Mouse (Mus musculus) neural tube, embryonic 15.5 days (tissue): Measurements from ENCODE around the gene Myom3. TPM values are rescaled to one million over a fixed set of nuclear protein-coding genes. Genes with fewer than 3 reads are reported as not detected.

Experiments used
- ATAC-seq: fragments of 200-750 bp; cut with Nextera tagmentation; 2 replicates; pipeline ENCODE4 v1.8.0; 2017; ENCODE audit warnings: mild to moderate bottlenecking, moderate TSS enrichment, moderate library complexity; ENCODE audit not compliant: low FRiP score
- H3K27ac ChIP-seq: fragments of 300-500 bp; sonication (generic); replicated peaks from 2 replicates; pipeline ENCODE4 v1.5.1; 2015; ENCODE audit warnings: mild to moderate bottlenecking, inconsistent platforms
- H3K27me3 ChIP-seq: fragments of 300-500 bp; sonication (generic); replicated peaks from 2 replicates; pipeline ENCODE4 v1.6.1; 2015; ENCODE audit warnings: inconsistent platforms
- H3K36me3 ChIP-seq: fragments of 300-500 bp; sonication (generic); 2 replicates; pipeline ENCODE4 v1.6.1; 2015; ENCODE audit warnings: inconsistent platforms
- H3K4me1 ChIP-seq: fragments of 300-500 bp; sonication (generic); 2 replicates; pipeline ENCODE4 v1.6.1; 2015; ENCODE audit warnings: inconsistent platforms
- H3K4me2 ChIP-seq: fragments of 300-500 bp; sonication (generic); 2 replicates; pipeline ENCODE4 v1.6.1; 2015; ENCODE audit warnings: inconsistent platforms, mild to moderate bottlenecking, moderate library complexity
- H3K4me3 ChIP-seq: fragments of 300-500 bp; sonication (generic); replicated peaks from 2 replicates; pipeline ENCODE4 v1.5.1; 2015; ENCODE audit warnings: mild to moderate bottlenecking, inconsistent platforms
- H3K9ac ChIP-seq: fragments of 300-500 bp; sonication (generic); replicated peaks from 2 replicates; pipeline ENCODE4 v1.6.1; 2015; ENCODE audit warnings: mild to moderate bottlenecking, inconsistent platforms
- H3K9me3 ChIP-seq: fragments of 300-500 bp; sonication (generic); replicated peaks from 2 replicates; pipeline ENCODE4 v1.6.1; 2016; ENCODE audit warnings: inconsistent platforms
- WGBS: fragments of 180-500 bp; shearing (Covaris S2); methylation state at CpG from one replicate; pipeline ENCODE4 v1.1.7; 2015; ENCODE audit warnings: mixed read lengths; 5-methylcytosine and 5-hydroxymethylcytosine counted together
- polyA plus RNA-seq: library from polyadenylated mRNA; unstranded; fragments of >200 nt; fragmentation: Nextera tagmentation; extraction: Ambion mirVana; gene quantifications from 2 replicates; pipeline ENCODE4 v1.2.1, GENCODE M21; 2015

The Myom3 gene
- polyA plus RNA-seq, 1 experiment from 2014 or later, result 1.1 TPM

DNA sequence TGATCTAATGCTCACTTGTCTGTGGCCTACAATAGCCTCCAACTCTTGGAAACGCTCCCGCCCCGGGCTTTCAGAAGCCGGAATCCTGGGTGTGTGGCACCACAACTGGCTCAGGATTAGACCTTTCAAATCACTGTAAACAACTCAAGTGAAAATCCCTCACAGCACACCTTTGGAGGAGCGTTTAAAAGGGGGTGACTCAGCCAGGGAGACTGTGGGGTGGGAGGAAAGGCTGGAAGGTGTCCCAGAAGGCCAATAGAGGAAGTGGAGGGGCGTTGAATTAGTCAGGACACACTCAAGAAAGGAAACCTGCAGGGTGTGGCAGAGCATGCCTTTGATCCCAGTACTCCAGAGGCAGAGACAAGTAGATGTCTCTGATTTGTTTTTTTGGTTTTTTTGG, 84.9 kb downstream of the Myom3 start:
- 89% methylated on average over 6 of the region's 6 CpGs for WGBS
- Histone ChIP-seq H3K9ac (no peak overlapping the region), H3K9me3 (no peaks in the 10 kb centered on the region), H3K27ac (no peak overlapping the region), H3K27me3 (no peaks in the 10 kb centered on the region), H3K4me3 (no peak overlapping the region), H3K36me3 (no peaks in the 10 kb centered on the region), H3K4me2 (no peak overlapping the region), H3K4me1 (no peaks in the 10 kb centered on the region)
- no peak for ATAC-seq

DNA sequence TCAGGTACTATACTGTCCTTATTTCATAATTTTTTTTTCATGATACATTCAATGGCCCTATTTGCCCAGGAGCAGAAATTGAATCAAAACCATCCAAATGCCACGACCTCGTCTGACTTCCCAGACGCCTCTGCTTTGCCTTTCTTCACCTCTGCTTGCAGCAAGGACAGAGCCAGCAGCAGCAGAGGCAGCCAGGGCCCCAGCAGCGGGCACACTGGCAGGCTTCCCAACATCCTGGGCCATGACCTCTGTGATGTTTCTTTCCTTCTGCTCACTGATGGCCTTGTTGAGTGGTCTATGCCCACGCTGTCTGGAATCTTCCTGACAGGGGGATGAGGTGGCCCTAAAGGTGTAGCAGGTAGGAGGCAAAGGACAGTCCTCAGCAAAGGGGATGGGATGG, 88.1 kb downstream of the Myom3 start:
- Histone ChIP-seq H3K27me3 (no peaks in the 10 kb centered on the region), H3K27ac (no peak overlapping the region), H3K4me2 (no peak overlapping the region), H3K36me3 (no peaks in the 10 kb centered on the region), H3K9ac (no peak overlapping the region), H3K4me1 (peaks cover 15% of the 10 kb centered on the region), H3K9me3 (no peaks in the 10 kb centered on the region), H3K4me3 (no peak overlapping the region)
- 61% methylated on average over 5 of the region's 5 CpGs for WGBS
- no peak for ATAC-seq

DNA sequence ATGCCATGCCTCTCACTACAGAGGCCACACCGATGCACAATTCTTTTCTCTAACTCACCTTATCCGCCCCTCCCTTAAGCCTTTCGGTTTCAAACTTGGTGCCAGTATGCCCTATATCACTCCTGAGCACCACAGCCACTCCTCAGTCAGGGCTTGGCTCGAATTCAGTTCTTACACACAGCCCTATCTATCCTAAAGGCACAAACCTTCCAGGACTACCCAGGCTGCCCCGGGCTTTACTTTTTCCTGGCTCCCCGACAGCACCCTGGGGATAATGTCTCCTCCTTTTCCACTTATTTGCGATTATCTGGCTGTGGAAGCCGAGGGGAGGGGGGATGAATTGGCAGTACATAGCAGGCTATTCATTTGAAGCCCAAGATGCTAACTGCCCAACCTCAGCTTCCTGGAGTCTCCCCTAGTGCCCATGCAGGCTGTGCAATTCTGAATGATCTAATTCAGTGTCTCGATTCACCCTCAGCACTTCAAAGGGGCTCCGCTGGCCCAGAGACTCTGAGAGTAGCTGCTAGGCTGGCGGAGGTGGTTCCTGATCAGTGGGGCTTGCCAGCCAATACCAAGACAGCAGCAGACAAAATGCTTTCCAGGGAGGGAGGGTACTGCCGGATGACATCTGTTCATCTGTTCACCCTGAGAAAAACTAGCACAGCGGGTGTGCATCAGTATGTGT, 91.0 kb downstream of the Myom3 start:
- Histone ChIP-seq H3K36me3 (no peaks in the 10 kb centered on the region), H3K4me3 (no peak overlapping the region), H3K9ac (peak overlapping the region; percentile 28; the same call in 1 of the 2 replicates), H3K4me2 (peak overlapping the region; percentile 37), H3K9me3 (no peaks in the 10 kb centered on the region), H3K4me1 (peaks cover 28% of the 10 kb centered on the region), H3K27me3 (no peaks in the 10 kb centered on the region), H3K27ac (peak overlapping the region; percentile 75)
- WGBS, result 19% methylated on average over 13 of the region's 13 CpGs
- peak; percentile 74 for ATAC-seq

DNA sequence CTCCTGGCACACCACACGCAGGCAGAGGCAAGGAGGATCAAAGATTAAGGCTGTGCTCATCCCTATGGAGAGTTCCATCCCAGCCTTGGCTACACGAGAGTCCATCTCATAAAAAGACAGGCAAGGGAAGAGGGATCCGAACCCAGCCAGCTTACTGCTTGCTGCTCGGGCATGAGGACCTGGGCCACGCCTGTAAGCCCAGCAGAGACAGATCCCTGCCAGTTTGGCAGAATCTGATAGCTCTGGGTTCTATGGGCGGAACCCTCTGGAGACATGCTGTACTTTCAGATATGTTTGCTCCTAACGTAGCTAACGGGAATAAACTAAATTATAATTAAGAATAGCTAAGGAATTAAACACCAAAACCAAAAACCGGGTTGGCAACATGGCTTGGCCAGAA, 92.4 kb downstream of the Myom3 start:
- Histone ChIP-seq H3K9ac (no peak overlapping the region), H3K4me3 (no peak overlapping the region), H3K36me3 (no peaks in the 10 kb centered on the region), H3K4me2 (no peak overlapping the region), H3K27me3 (no peaks in the 10 kb centered on the region), H3K9me3 (no peaks in the 10 kb centered on the region), H3K27ac (no peak overlapping the region), H3K4me1 (peaks cover 28% of the 10 kb centered on the region)
- no peak for ATAC-seq
- 87% methylated on average over 9 of the region's 9 CpGs for WGBS

DNA sequence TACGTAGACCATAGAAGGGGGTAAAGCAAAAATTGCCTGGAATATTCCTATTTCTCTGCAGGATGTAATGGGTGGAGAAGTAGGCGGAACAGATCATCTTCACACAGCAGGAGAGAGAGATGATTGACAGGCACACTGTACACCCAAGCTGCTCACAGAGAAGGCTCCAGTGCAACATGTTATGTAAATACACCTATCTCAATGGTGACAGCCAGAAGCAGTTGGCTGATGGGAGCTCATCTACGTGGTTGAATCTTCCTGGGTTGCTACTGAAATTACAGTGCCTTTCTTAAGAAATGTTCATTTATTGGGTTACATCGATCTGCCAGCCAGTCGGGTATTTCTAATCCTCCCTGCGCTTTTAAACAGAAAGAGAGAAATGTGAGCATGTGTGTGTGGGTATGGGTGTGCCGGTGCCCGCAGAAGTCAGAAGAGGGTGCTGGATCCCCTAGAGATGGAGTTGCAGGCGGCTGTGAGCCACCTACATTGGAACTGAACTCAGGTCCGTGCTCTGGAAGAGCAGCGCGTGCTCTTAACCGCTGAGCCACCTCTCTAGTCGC, 94.6 kb downstream of the Myom3 start:
- peaks cover 44% of the 10 kb centered on the region for H3K4me1 ChIP-seq
- no peak overlapping the region for H3K4me3 ChIP-seq
- no peaks in the 10 kb centered on the region for H3K36me3 ChIP-seq
- no peaks in the 10 kb centered on the region for H3K27me3 ChIP-seq
- H3K9ac ChIP-seq, result no peak overlapping the region
- H3K4me2 ChIP-seq, result no peak overlapping the region
- ATAC-seq, result no peak
- peak overlapping the region; percentile 98 for H3K27ac ChIP-seq
- WGBS, result 93% methylated on average over 14 of the region's 14 CpGs
- H3K9me3 ChIP-seq, result no peaks in the 10 kb centered on the region

DNA sequence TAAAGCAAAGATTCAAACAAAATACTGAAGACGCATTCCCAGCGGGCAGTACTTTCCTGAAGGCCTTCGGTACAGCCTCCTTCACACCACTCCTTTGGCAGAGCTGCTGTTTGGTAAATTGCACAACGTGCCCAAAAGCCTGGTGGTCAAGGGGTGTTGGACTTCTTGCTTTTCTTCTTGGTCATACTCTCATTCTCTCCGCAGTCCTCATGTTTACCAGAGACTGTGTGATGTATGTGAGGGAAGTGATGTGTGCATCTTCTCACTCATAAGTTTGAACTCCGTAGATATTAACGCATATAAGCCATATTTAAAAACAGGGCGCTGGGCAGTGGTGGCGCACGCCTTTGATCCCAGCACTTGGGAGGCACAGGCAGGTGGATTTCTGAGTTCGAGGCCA, 95.1 kb downstream of the Myom3 start:
- peaks cover 49% of the 10 kb centered on the region for H3K4me1 ChIP-seq
- H3K9ac ChIP-seq, result no peak overlapping the region
- H3K36me3 ChIP-seq, result no peaks in the 10 kb centered on the region
- no peaks in the 10 kb centered on the region for H3K9me3 ChIP-seq
- H3K4me3 ChIP-seq, result peak overlapping the region; percentile 77; the same call in 1 of the 2 replicates
- peak overlapping the region; percentile 84 for H3K4me2 ChIP-seq
- H3K27me3 ChIP-seq, result no peaks in the 10 kb centered on the region
- whole genome bisulfite sequencing, result 68% methylated on average over 11 of the region's 11 CpGs
- peak overlapping the region; percentile 98 for H3K27ac ChIP-seq
- ATAC-seq, result no peak

DNA sequence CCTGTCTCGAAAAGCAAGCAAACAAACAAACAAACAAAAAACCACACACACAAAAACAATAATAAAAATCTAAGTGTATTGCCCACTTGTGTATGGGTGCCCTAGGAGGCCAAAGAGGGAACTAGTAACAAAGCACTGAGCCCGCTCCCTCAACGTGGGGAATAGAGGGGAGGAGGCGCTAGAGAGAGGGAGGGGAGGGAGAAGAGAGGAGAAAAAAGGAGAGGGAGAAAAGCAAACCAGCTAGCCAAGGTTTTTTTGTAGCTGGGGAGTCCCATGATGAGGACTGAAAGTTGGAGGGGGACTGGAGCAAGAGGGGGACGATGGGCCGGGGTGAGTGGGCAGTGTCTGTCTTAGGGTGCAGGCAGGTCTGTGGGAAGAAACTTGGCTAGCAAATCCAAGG, 95.6 kb downstream of the Myom3 start:
- peak; percentile 6 for ATAC-seq
- Histone ChIP-seq H3K4me2 (peak overlapping the region; percentile 84), H3K9ac (peak overlapping the region; percentile 79), H3K4me1 (peaks cover 50% of the 10 kb centered on the region), H3K4me3 (peak overlapping the region; percentile 77), H3K27ac (peak overlapping the region; percentile 98), H3K9me3 (no peaks in the 10 kb centered on the region), H3K36me3 (no peaks in the 10 kb centered on the region), H3K27me3 (no peaks in the 10 kb centered on the region)
- WGBS, result 6% methylated on average over 6 of the region's 6 CpGs

DNA sequence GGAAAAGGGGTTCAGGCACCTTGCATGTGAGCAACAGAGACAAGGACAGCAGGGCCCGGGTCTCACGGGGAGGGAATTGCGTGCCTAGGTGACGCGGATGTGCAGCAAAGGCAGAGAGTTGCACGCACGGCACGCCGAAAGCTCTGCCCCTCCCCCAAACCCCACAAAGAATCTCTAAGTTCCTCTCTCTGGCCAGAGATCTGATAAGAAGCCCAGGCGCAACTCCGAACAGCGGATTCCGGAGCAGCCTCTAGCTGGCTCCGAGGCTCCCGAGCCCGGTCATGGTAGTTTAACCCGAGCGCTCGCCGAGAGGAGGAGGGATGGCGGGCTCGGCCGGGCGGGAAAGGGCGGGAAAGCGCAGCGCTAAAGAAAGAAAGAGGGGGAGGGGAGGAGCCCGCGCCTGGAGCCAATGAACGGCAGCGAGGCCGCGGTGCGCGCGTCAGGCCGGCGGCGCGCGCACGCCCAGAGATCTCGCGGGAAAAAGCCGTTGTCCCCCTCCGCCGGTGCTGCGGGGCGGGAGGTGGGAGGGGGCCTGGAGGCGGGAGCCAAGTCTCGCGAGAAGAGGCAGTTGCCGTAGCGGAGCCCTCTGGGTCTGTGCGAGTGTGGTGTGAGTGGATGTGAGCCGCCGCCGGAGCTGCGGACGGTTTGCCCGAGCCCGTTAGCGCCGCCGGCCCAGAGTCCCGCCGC, 96.2 kb downstream of the Myom3 start, which contains the start of gene Srsf10:
Gene Srsf10, plus strand, starts transcription at position 212 of the 687 bp plus-strand sequence.
- Histone ChIP-seq H3K36me3 (no peaks in the 10 kb centered on the region), H3K4me3 (peak within 1 kb of the TSS; percentile 77), H3K9me3 (no peaks in the 10 kb centered on the region), H3K9ac (peak within 1 kb of the TSS; percentile 79), H3K27ac (peak within 1 kb of the TSS; percentile 98), H3K4me1 (peaks cover 48% of the 10 kb centered on the region), H3K4me2 (peak within 1 kb of the TSS; percentile 84), H3K27me3 (no peaks in the 10 kb centered on the region)
- WGBS, result under 1% methylated on average over 48 of the region's 67 CpGs
- peak; percentile 96 for ATAC-seq

DNA sequence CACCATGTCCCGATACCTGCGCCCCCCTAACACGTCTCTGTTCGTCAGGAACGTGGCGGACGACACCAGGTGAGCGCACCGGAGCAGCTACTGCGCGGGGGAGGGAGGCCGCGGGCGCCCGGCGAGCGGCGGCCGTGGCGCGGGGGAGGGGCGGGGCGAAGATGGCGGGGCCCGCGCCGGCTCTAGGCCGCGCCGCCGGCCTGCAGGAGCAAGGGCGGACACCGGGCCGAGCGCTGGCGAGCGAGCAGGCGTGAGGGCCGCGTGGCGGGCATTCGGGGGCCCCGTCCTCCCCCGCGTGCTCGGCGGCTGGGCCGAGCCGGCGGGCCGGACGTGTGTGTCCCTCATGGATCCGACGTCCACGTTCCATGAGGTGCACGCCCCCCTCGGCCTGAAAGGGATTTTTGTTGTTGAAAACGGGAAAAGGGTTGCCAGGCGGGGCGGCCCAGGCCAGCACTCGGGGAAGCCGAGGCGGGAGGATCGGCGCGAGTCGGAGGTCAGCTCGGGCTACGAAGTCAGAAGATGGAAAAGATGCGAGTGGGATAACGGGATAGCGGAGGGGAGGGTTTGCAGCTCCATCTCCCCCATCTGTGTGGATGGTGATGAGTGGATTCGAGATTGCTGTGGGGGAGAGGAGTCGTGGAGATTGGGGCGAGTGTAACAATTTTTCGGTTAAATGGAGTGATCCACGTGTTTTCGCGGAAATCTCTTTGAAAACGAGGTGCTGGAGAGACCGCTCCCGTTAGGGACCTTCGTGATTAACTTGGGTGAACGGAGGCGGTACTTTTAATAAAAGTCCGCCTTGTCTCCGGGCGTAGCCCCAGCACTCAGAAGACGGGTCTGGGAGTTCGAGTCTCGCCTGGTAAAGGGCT, 96.9 kb downstream of the Myom3 start:
- no peaks in the 10 kb centered on the region for H3K36me3 ChIP-seq
- peak overlapping the region; percentile 75 for H3K9ac ChIP-seq
- H3K4me1 ChIP-seq, result peaks cover 48% of the 10 kb centered on the region
- WGBS, result under 1% methylated on average over 84 of the region's 91 CpGs
- H3K4me2 ChIP-seq, result peak overlapping the region; percentile 72
- peak overlapping the region; percentile 77 for H3K4me3 ChIP-seq
- no peaks in the 10 kb centered on the region for H3K9me3 ChIP-seq
- H3K27me3 ChIP-seq, result no peaks in the 10 kb centered on the region
- H3K27ac ChIP-seq, result peak overlapping the region; percentile 98
- ATAC-seq, result peak; percentile 79

DNA sequence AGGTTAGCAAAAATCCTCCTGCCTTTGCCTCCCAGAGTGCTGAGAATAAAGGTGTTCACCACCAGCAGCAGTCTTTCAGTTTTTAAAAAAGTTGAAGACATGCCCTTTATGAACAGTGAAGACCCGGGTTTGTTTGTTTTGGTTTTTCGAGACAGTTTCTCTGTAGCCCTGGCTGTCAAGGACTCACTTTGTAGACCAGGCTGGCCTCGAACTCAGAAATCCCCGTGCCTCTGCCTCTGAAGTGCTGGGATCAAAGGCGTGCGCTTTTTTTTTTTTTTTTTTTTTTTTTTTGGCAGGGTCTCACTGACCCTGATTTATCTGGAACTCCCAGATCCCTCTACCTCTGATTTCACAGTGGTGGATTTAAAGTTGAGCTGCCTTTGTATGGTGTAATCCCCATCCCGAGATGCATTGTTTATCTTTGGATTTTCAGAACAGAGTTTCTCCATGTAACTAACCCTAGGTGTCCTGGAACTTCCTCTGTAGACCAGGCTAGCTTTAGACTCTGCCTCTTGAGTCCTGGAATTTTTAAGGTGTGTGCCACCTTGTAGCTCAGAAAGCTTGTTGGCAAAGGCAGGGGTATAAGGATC, 98.2 kb downstream of the Myom3 start:
- Histone ChIP-seq H3K36me3 (0 out of 2 replicates have a peak, but pooled peaks cover 3% of the 10 kb centered on the region), H3K4me3 (peak overlapping the region; percentile 77), H3K9me3 (no peaks in the 10 kb centered on the region), H3K4me2 (peak overlapping the region; percentile 72), H3K9ac (peak overlapping the region; percentile 75), H3K4me1 (peaks cover 48% of the 10 kb centered on the region), H3K27me3 (no peaks in the 10 kb centered on the region), H3K27ac (no peak overlapping the region)
- WGBS, result 11% methylated on average over 7 of the region's 7 CpGs
- ATAC-seq, result no peak
